Mouse (Mus musculus): ENCODE measurements around the gene Rbmxl1. TPM values are rescaled to one million over a fixed set of nuclear protein-coding genes. Genes with fewer than 3 reads are reported as not detected.

Rbmxl1 gene
- polyA plus RNA-seq, 1 experiment from 2014 or later = 190 TPM

DNA sequence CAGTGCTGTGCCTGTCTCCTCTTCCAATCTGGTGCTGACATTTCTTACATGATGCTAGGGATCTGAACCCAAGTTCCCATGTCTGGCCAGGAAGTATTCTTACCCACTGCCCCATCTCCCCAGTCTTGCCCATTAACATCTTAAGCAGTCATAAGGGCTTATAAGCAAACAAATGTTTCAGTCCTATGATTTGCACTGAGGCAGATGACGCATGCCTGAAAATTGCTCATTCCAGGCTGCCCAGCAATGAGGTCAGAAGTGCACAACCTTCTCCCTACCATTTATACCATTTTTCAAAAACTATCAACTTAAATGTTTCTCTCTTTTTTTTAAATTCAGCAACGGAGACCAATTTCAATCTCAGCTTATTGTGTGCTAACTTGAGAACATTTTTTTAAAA lies 44.8 kb downstream of the Rbmxl1 start:
- WGBS = 88% methylated on average over 2 of the region's 2 CpGs
- H3K27me3 ChIP-seq (ENCODE audit: control insufficient read depth, insufficient read depth, low read length) = no peaks in the 10 kb centered on the region
- ATAC-seq (ENCODE audit: low read depth) = no peak

DNA sequence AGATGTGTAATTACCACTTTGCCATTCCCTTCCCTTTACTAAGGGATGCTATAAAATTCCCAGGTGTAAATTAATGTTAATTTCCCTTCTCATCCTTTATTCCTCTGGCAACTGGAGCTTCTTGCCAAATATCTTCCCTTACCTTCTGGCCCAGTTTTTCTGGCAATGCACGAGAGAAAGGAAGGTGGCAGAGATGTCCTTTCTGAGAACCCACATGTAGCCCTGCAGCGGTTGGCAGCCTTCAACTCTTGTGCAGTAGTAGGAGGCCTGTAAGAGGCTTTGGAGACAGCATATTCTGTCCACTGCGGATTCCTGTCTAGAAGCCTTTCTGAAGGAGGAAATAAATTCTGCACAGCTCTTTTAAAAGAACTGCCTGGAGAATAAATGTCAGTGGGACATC lies 52.3 kb downstream of the Rbmxl1 start:
- Histone ChIP-seq H3K4me1 (ENCODE audit: control insufficient read depth, insufficient read depth, low read length) (no peaks in the 10 kb centered on the region), H3K9me3 (ENCODE audit: control insufficient read depth, low read length) (no peaks in the 10 kb centered on the region), H3K27ac (ENCODE audit: low read depth, low read length) (no peak overlapping the region), H3K27me3 (ENCODE audit: control insufficient read depth, insufficient read depth, low read length) (no peaks in the 10 kb centered on the region), H3K4me3 (ENCODE audit: low read depth, low read length) (no peak overlapping the region), H3K4me2 (ENCODE audit: low read depth, low read length) (no peak overlapping the region), H3K9ac (replicated peaks; ENCODE audit: low read depth, low read length) (no peak overlapping the region), H3K36me3 (ENCODE audit: control insufficient read depth, insufficient read depth, low read length) (no peaks in the 10 kb centered on the region)
- no peak for ATAC-seq (ENCODE audit: low read depth)
- 70% methylated on average over 3 of the region's 3 CpGs for WGBS

More for the DNA sequence above, 44.8 kb downstream of the Rbmxl1 start:
- no peak overlapping the region for H3K9ac ChIP-seq (replicated peaks; ENCODE audit: low read depth, low read length)
- H3K27ac ChIP-seq (ENCODE audit: low read depth, low read length) = no peak overlapping the region
- H3K4me2 ChIP-seq (ENCODE audit: low read depth, low read length) = no peak overlapping the region
- no peaks in the 10 kb centered on the region for H3K4me1 ChIP-seq (ENCODE audit: control insufficient read depth, insufficient read depth, low read length)
- no peaks in the 10 kb centered on the region for H3K9me3 ChIP-seq (ENCODE audit: control insufficient read depth, low read length)
- no peaks in the 10 kb centered on the region for H3K36me3 ChIP-seq (ENCODE audit: control insufficient read depth, insufficient read depth, low read length)
- H3K4me3 ChIP-seq (ENCODE audit: low read depth, low read length) = no peak overlapping the region

Other genes with a start within 250 kb of the Rbmxl1 start
- gene Pou4f2, start 72.3 kb downstream of the Rbmxl1 start, polyA plus RNA-seq (2014; fragmentation: Nextera tagmentation; extraction: Ambion mirVana) = 3.6 and 5.4 TPM in 2 replicates
- gene Slc10a7, start 448 bp upstream of the Rbmxl1 start, polyA plus RNA-seq (2014; fragmentation: Nextera tagmentation; extraction: Ambion mirVana) = 7.1 and 8.2 TPM in 2 replicates